Mouse (Mus musculus) brain, embryonic 14.5 days (tissue): ENCODE measurements around the gene Mprip.

Experiments used
- CTCF ChIP-seq: fragments of 200-500 bp; IDR thresholded peaks from 2 replicates; pipeline ENCODE4 v1.5.1; 2012; ENCODE audit warnings: inconsistent platforms, mild to moderate bottlenecking, moderate library complexity, borderline replicate concordance; ENCODE audit not compliant: insufficient read depth, insufficient read length; ENCODE audit errors: extremely low read depth
- POLR2A ChIP-seq: fragments of 200-500 bp; IDR thresholded peaks from 2 replicates; pipeline ENCODE4 v1.6.1; 2012; ENCODE audit warnings: mild to moderate bottlenecking, inconsistent platforms, borderline replicate concordance; ENCODE audit not compliant: poor library complexity, insufficient read depth, insufficient read length, severe bottlenecking; ENCODE audit errors: extremely low read depth

DNA sequence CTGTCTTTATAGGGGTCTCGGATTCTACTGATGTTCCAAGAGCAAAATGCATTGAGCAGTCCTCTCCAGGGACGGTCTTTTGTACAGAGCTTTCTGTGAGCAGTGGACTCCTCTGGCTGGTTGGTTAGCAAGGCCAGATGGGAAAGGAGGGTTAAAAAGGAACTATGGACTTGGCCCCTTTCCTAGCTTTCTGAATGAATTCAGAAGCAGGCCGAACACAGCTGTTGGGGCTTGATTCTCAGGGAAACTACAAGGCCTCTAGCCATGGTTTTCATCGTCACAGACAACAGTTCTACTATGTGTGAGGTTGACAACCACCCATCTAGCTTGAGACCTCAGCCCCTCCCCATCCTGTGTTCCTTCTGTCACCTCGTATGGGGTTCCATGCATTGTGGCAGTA lies 31.2 kb upstream of the Mprip start:
- no peak for TF ChIP-seq CTCF
- no peak for TF ChIP-seq POLR2A
